In genomic region chr9:83551632-83552031, GRCm38 (mm10) we compare ENCODE assay signal across 30 mouse cellular contexts. TPM values are rescaled to one million over a fixed set of nuclear protein-coding genes. Genes with fewer than 3 reads are reported as not detected.
A peak's percentile ranks its signal among the peaks of the same experiment; 100 is the strongest.
DNase-seq lines count a peak whose midpoint lies in the region; ATAC-seq lines count a peak whose summit lies in the region.
"Had no signal": no experiment of that assay in that cellular context is flagged by ENCODE, and none has a peak within 500 bp of the region (broad histone marks: within the 10 kb centered on the region; RNA-seq: fewer than 3 reads in every experiment).

No protein-coding gene starts in this region.

- H3K9me3 ChIP-seq in kidney, embryonic 16.5 days (ENCODE audit: low read length): no peaks in the 10 kb centered on the region
- H3K9me3 ChIP-seq: embryonic facial prominence, embryonic 10.5 days; embryonic facial prominence, embryonic 13.5 days; forebrain, embryonic 12.5 days; forebrain, embryonic 15.5 days; heart, embryonic 10.5 days; heart, embryonic 13.5 days had no signal

- no peak overlapping the region for H3K27ac ChIP-seq in kidney, embryonic 16.5 days (ENCODE audit: low read length)
- H3K27ac ChIP-seq: embryonic facial prominence, embryonic 10.5 days; embryonic facial prominence, embryonic 13.5 days; forebrain, embryonic 12.5 days; forebrain, embryonic 15.5 days; heart, adult 2 months; heart, embryonic 10.5 days; heart, embryonic 13.5 days; hindbrain, embryonic 14.5 days; hindbrain, postnatal 0 days had no signal

- H3K36me3 ChIP-seq in kidney, embryonic 16.5 days (ENCODE audit: insufficient read depth, low read length): no peaks in the 10 kb centered on the region
- H3K36me3 ChIP-seq: embryonic facial prominence, embryonic 10.5 days; embryonic facial prominence, embryonic 13.5 days; forebrain, embryonic 12.5 days; forebrain, embryonic 15.5 days; heart, embryonic 10.5 days; heart, embryonic 13.5 days had no signal

- ATAC-seq in inflammation-experienced regulatory T-cells, adult 6 months: peak; percentile 39
- no peak for ATAC-seq in megakaryocyte progenitor cell, adult 5-6 weeks (replicated peaks; ENCODE audit: poor library complexity)
- no peak for ATAC-seq in kidney, embryonic 16.5 days (ENCODE audit: low FRiP score, low TSS enrichment)
- ATAC-seq: forebrain, embryonic 15.5 days; hindbrain, postnatal 0 days had no signal

- no peak overlapping the region for H3K9ac ChIP-seq in kidney, embryonic 16.5 days (replicated peaks; ENCODE audit: low read length)
- H3K9ac ChIP-seq: embryonic facial prominence, embryonic 13.5 days; forebrain, embryonic 12.5 days; forebrain, embryonic 15.5 days; heart, embryonic 13.5 days; hindbrain, embryonic 14.5 days had no signal

- no peak overlapping the region for H3K4me2 ChIP-seq in kidney, embryonic 16.5 days (replicated peaks; ENCODE audit: low read depth, low read length)
- H3K4me2 ChIP-seq: embryonic facial prominence, embryonic 13.5 days; forebrain, embryonic 12.5 days; forebrain, embryonic 15.5 days; heart, embryonic 13.5 days; hindbrain, embryonic 14.5 days had no signal

- no peak overlapping the region for H3K4me3 ChIP-seq in kidney, embryonic 16.5 days (ENCODE audit: low read length)
- H3K4me3 ChIP-seq: embryonic facial prominence, embryonic 10.5 days; embryonic facial prominence, embryonic 13.5 days; erythroblast, embryonic 14.5 days; forebrain, embryonic 12.5 days; forebrain, embryonic 15.5 days; heart, adult 2 months; heart, embryonic 10.5 days; heart, embryonic 13.5 days had no signal

- peak; percentile 55 for DNase-seq in CD4-positive helper T cell, adult 2 months (ENCODE audit: low read depth, low spot score)
- DNase-seq in CD4-positive, CD25-positive, alpha-beta regulatory T cell, adult 2 months (ENCODE audit: low read depth, low spot score): peak; percentile 43
- peak; percentile 12 for DNase-seq in T-cell, adult 2 months (ENCODE audit: low spot score)
- DNase-seq in gastrocnemius, adult 8-10 months (ENCODE audit: low spot score in 2 of 2): no peak
- no peak for DNase-seq in layer of hippocampus, adult 18-20 months (ENCODE audit: low spot score in 2 of 2)
- DNase-seq: adrenal gland, adult 2 months; adrenal gland, postnatal 14 days; cerebellum, adult 11-12 months; cerebellum, adult 8-10 months; cerebellum, postnatal 10 days; cerebellum, postnatal 36 days; embryo, embryonic 11 days; gastrocnemius, postnatal 10 days; gastrocnemius, postnatal 36 days; heart, adult 2 months; heart, postnatal 14 days; heart, postnatal 4 days had no signal

- H3K27me3 ChIP-seq in kidney, embryonic 16.5 days (ENCODE audit: insufficient read depth, low read length): no peaks in the 10 kb centered on the region
- H3K27me3 ChIP-seq: forebrain, embryonic 15.5 days; heart, embryonic 13.5 days had no signal

- WGBS in kidney, embryonic 16.5 days: 76% methylated on average over 6 of the region's 6 CpGs

- peaks cover 5% of the 10 kb centered on the region for H3K4me1 ChIP-seq in kidney, embryonic 16.5 days (ENCODE audit: insufficient read depth, low read length)

RNA-seq across cellular contexts. Expression of gene Sh3bgrl2, which starts 3.5 kb away (rescaled TPM):
- polyA plus RNA-seq in inflammation-experienced regulatory T-cells, adult 6 months (2017; shearing (Covaris generic)): 10 to 100 TPM in 2 of 3 experiments, under 1 TPM in 1; 0.96 to 17.1 (median 11.0) TPM
- total RNA-seq in megakaryocyte progenitor cell, adult 5-6 weeks (2015): 0.39 and 0.49 TPM in 2 replicates
- under 0.01 and 0.07 TPM in 2 replicates for total RNA-seq in megakaryocyte progenitor cell, adult 5-6 weeks (2017)
- 1 to 10 TPM in 2 of 4 experiments, under 1 TPM in 2; 0.24 to 1.5 (median 0.94) TPM for total RNA-seq in gastrocnemius, adult 8-10 months (2022)
- 19.0 and 22.2 TPM in 2 replicates for polyA plus RNA-seq in kidney, embryonic 16.5 days (2015; fragmentation: Nextera tagmentation; extraction: Ambion mirVana)
- total RNA-seq in layer of hippocampus, adult 18-20 months (2021): 10 to 100 TPM; 28.9 to 33.1 TPM
- total RNA-seq: granulocyte monocyte progenitor cell, adult 5-6 weeks had no signal

Comparison
In these comparisons a context has a peak if more than half of its experiments do, and no peak if none do; other contexts are left out.
1. DNase-seq: peak in CD4-positive helper T cell, adult 2 months (single experiment), CD4-positive, CD25-positive, alpha-beta regulatory T cell, adult 2 months (single experiment) and T-cell, adult 2 months (single experiment); none in gastrocnemius, adult 8-10 months (0 of 2) and layer of hippocampus, adult 18-20 months (0 of 2).
2. RNA of gene Sh3bgrl2, which starts 3.5 kb away (total RNA-seq): 28.9 to 33.1 TPM in layer of hippocampus, adult 18-20 months; 0.24 to 1.5 TPM in gastrocnemius, adult 8-10 months and under 0.01 to 0.49 TPM in megakaryocyte progenitor cell, adult 5-6 weeks; every median in the first group is over 10 times any median in the second.